Mouse (Mus musculus) heart, postnatal 0 days (tissue): ENCODE measurements around the gene Fmnl1.

Source experiments
- CTCF ChIP-seq: IDR thresholded peaks from 2 replicates; pipeline ENCODE4 v1.5.1; 2016; ENCODE audit warnings: antibody characterized with exemption, control low read depth, low read depth
- EP300 ChIP-seq: IDR thresholded peaks from 2 replicates; pipeline ENCODE4 v1.6.1; 2016; ENCODE audit warnings: antibody characterized with exemption, low read depth

- TF ChIP-seq CTCF (no peak), EP300 (no peak)
Observed at GRCm38 (mm10) chr11:103240740-103241139, 69.8 kb downstream of the Fmnl1 start.
